Mouse (Mus musculus) ES-E14 (cell line): ENCODE results near the gene Tbxa2r.

Experiments used
- CHD2 ChIP-seq: IDR thresholded peaks from 2 replicates; pipeline ENCODE4 v1.6.1; 2014; ENCODE audit warnings: mild to moderate bottlenecking, low read depth, low read length, inconsistent platforms
- HCFC1 ChIP-seq: IDR thresholded peaks from 2 replicates; pipeline ENCODE4 v1.6.1; 2012; ENCODE audit warnings: low read length, inconsistent platforms, borderline replicate concordance; ENCODE audit not compliant: insufficient read depth
- MAFK ChIP-seq: IDR thresholded peaks from 2 replicates; pipeline ENCODE4 v1.6.1; 2014; ENCODE audit warnings: mild to moderate bottlenecking, low read depth, low read length, inconsistent platforms; ENCODE audit not compliant: insufficient read depth
- ZC3H11A ChIP-seq: IDR thresholded peaks from 2 replicates; pipeline ENCODE4 v1.6.1; 2012; ENCODE audit warnings: low read depth, mild to moderate bottlenecking, inconsistent platforms, low read length, borderline replicate concordance
- ZNF384 ChIP-seq: IDR thresholded peaks from 2 replicates; pipeline ENCODE4 v1.6.1; 2012; ENCODE audit warnings: low read depth, low read length, inconsistent platforms

DNA sequence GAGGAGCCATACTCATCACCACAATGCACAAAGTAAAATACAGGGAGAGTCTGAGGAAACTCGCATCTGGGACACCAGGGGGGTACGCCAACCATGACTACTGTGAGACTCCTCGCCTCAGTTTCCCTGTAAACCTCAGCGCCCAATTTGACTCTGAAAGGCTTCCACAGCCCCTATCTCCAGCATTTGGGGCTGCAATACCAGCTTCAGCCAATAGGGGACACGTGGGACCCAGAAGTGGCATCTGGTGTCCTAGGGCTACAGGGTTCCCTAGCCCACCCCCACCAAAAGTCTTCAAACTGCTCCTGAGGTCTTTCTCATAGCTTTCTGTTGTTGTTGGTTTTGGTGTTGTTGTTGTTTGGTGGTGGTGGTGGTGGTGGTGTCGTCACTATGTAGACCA lies 39.9 kb upstream of the Tbxa2r start:
- TF ChIP-seq CHD2 (no peak), HCFC1 (no peak), ZC3H11A (no peak), MAFK (no peak), ZNF384 (no peak)
